Mouse (Mus musculus): ENCODE data around the gene H2-M5. TPM values are rescaled to one million over a fixed set of nuclear protein-coding genes. Genes with fewer than 3 reads are reported as not detected.

H2-M5 gene
- polyA plus RNA-seq, 1 experiment from 2014 or later = 0.86 TPM

Other genes with a start within 250 kb of the H2-M5 start
- not detected in 2 replicates for gene H2-M10.5, start 216.6 kb downstream of the H2-M5 start, polyA plus RNA-seq (2014; fragmentation: Nextera tagmentation; extraction: Ambion mirVana)
- not detected in 2 replicates for gene H2-M10.6, start 177.4 kb downstream of the H2-M5 start, polyA plus RNA-seq (2014; fragmentation: Nextera tagmentation; extraction: Ambion mirVana)
- gene Trim26, start 152.4 kb downstream of the H2-M5 start, polyA plus RNA-seq (2014; fragmentation: Nextera tagmentation; extraction: Ambion mirVana) = 34.9 and 35.2 TPM in 2 replicates
- 0.48 and 0.70 TPM in 2 replicates for gene Trim15, start 122.3 kb downstream of the H2-M5 start, polyA plus RNA-seq (2014; fragmentation: Nextera tagmentation; extraction: Ambion mirVana)
- 6.6 and 6.7 TPM in 2 replicates for gene Trim10, start 120.0 kb downstream of the H2-M5 start, polyA plus RNA-seq (2014; fragmentation: Nextera tagmentation; extraction: Ambion mirVana)
- gene Trim40, start 99.4 kb downstream of the H2-M5 start, polyA plus RNA-seq (2014; fragmentation: Nextera tagmentation; extraction: Ambion mirVana) = not detected in 2 replicates
- gene Trim31, start 91.4 kb downstream of the H2-M5 start, polyA plus RNA-seq (2014; fragmentation: Nextera tagmentation; extraction: Ambion mirVana) = not detected in 2 replicates
- 0.34 and 1.4 TPM in 2 replicates for gene Rnf39, start 46.6 kb downstream of the H2-M5 start, polyA plus RNA-seq (2014; fragmentation: Nextera tagmentation; extraction: Ambion mirVana)
- 161 and 165 TPM in 2 replicates for gene Ppp1r11, start 37.8 kb downstream of the H2-M5 start, polyA plus RNA-seq (2014; fragmentation: Nextera tagmentation; extraction: Ambion mirVana)
- 82.8 and 86.9 TPM in 2 replicates for gene Znrd1, start 31.0 kb downstream of the H2-M5 start, polyA plus RNA-seq (2014; fragmentation: Nextera tagmentation; extraction: Ambion mirVana)
- gene Znrd1as, start 30.9 kb downstream of the H2-M5 start, polyA plus RNA-seq (2014; fragmentation: Nextera tagmentation; extraction: Ambion mirVana) = 9.6 and 9.8 TPM in 2 replicates
- not detected in 2 replicates for gene 2410137M14Rik, start 8.3 kb downstream of the H2-M5 start, polyA plus RNA-seq (2014; fragmentation: Nextera tagmentation; extraction: Ambion mirVana)
- 137 and 153 TPM in 2 replicates for gene Zfp57, start 11.6 kb upstream of the H2-M5 start, polyA plus RNA-seq (2014; fragmentation: Nextera tagmentation; extraction: Ambion mirVana)
- 0.39 and 0.61 TPM in 2 replicates for gene Mog, start 33.9 kb upstream of the H2-M5 start, polyA plus RNA-seq (2014; fragmentation: Nextera tagmentation; extraction: Ambion mirVana)
- 16.8 and 24.8 TPM in 2 replicates for gene Gabbr1, start 56.4 kb upstream of the H2-M5 start, polyA plus RNA-seq (2014; fragmentation: Nextera tagmentation; extraction: Ambion mirVana)
- 0.06 TPM in 1 of 2 replicates, not detected in the other for gene Olfr90, start 99.0 kb upstream of the H2-M5 start, polyA plus RNA-seq (2014; fragmentation: Nextera tagmentation; extraction: Ambion mirVana)
- 0.08 TPM in 1 of 2 replicates, not detected in the other for gene Olfr91, start 108.7 kb upstream of the H2-M5 start, polyA plus RNA-seq (2014; fragmentation: Nextera tagmentation; extraction: Ambion mirVana)
- gene Olfr92, start 130.6 kb upstream of the H2-M5 start, polyA plus RNA-seq (2014; fragmentation: Nextera tagmentation; extraction: Ambion mirVana) = not detected in 2 replicates
- not detected in 2 replicates for gene Olfr93, start 172.0 kb upstream of the H2-M5 start, polyA plus RNA-seq (2014; fragmentation: Nextera tagmentation; extraction: Ambion mirVana)
- gene Ubd, start 204.4 kb upstream of the H2-M5 start, polyA plus RNA-seq (2014; fragmentation: Nextera tagmentation; extraction: Ambion mirVana) = not detected in 2 replicates
- not detected in 2 replicates for gene Olfr94, start 211.5 kb upstream of the H2-M5 start, polyA plus RNA-seq (2014; fragmentation: Nextera tagmentation; extraction: Ambion mirVana)
- not detected in 2 replicates for gene Olfr95, start 223.6 kb upstream of the H2-M5 start, polyA plus RNA-seq (2014; fragmentation: Nextera tagmentation; extraction: Ambion mirVana)
- gene Olfr96, start 230.6 kb upstream of the H2-M5 start, polyA plus RNA-seq (2014; fragmentation: Nextera tagmentation; extraction: Ambion mirVana) = not detected in 2 replicates
- gene Olfr97, start 247.8 kb upstream of the H2-M5 start, polyA plus RNA-seq (2014; fragmentation: Nextera tagmentation; extraction: Ambion mirVana) = not detected in 2 replicates

Data from hindbrain, embryonic 11.5 days (tissue).